Mouse (Mus musculus): Measurements from ENCODE around the gene Brox. TPM values are rescaled to one million over a fixed set of nuclear protein-coding genes. Genes with fewer than 3 reads are reported as not detected.
"Not testable (repeated sequence)": the region's sequence is repeated elsewhere in the genome, so short reads cannot be mapped to it uniquely, and the experiment has no call there.

Gene Brox
- polyA plus RNA-seq, 1 experiment from 2014 or later, result 41.8 TPM

- no peak for ATAC-seq
- WGBS, result 93% methylated on average over 2 of the region's 2 CpGs
- peaks cover 7% of the 10 kb centered on the region for H3K36me3 ChIP-seq (ENCODE audit: control insufficient read depth, insufficient read depth, low read length)
Measured at GRCm38 (mm10) chr1:183315783-183316182, 18.7 kb upstream of the Brox start.

GRCm38 (mm10) chr1:183312076-183312475, 15.0 kb upstream of the Brox start:
- no peak for ATAC-seq
- Histone ChIP-seq H3K27ac (ENCODE audit: low read length) (no peak overlapping the region), H3K9ac (ENCODE audit: low read depth, low read length) (no peak overlapping the region), H3K27me3 (replicated peaks; ENCODE audit: control insufficient read depth, insufficient read depth, low read length) (no peaks in the 10 kb centered on the region), H3K9me3 (ENCODE audit: control insufficient read depth, low read length) (no peaks in the 10 kb centered on the region), H3K4me2 (ENCODE audit: low read depth, low read length) (no peak overlapping the region), H3K4me1 (ENCODE audit: control insufficient read depth, insufficient read depth, low read length) (no peaks in the 10 kb centered on the region), H3K4me3 (ENCODE audit: low read length) (no peak overlapping the region), H3K36me3 (ENCODE audit: control insufficient read depth, insufficient read depth, low read length) (no peaks in the 10 kb centered on the region; the same call in 1 of the 2 replicates)
- 91% methylated on average over 2 of the region's 2 CpGs for WGBS

More at GRCm38 (mm10) chr1:183315783-183316182, 18.7 kb upstream of the Brox start:
- H3K9ac ChIP-seq (ENCODE audit: low read depth, low read length), result no peak overlapping the region
- no peaks in the 10 kb centered on the region for H3K27me3 ChIP-seq (replicated peaks; ENCODE audit: control insufficient read depth, insufficient read depth, low read length)
- H3K4me3 ChIP-seq (ENCODE audit: low read length), result no peak overlapping the region
- no peak overlapping the region for H3K4me2 ChIP-seq (ENCODE audit: low read depth, low read length)
- H3K27ac ChIP-seq (ENCODE audit: low read length), result no peak overlapping the region
- no peaks in the 10 kb centered on the region for H3K4me1 ChIP-seq (ENCODE audit: control insufficient read depth, insufficient read depth, low read length)
- H3K9me3 ChIP-seq (ENCODE audit: control insufficient read depth, low read length), result no peaks in the 10 kb centered on the region

- 88% methylated on average over 2 of the region's 2 CpGs for WGBS
- not testable (repeated sequence) for H3K4me1 ChIP-seq (ENCODE audit: control insufficient read depth, insufficient read depth, low read length); H3K4me3 ChIP-seq (ENCODE audit: low read length); ATAC-seq; H3K27ac ChIP-seq (ENCODE audit: low read length); H3K36me3 ChIP-seq (ENCODE audit: control insufficient read depth, insufficient read depth, low read length); H3K4me2 ChIP-seq (ENCODE audit: low read depth, low read length); H3K27me3 ChIP-seq (replicated peaks; ENCODE audit: control insufficient read depth, insufficient read depth, low read length); H3K9ac ChIP-seq (ENCODE audit: low read depth, low read length); H3K9me3 ChIP-seq (ENCODE audit: control insufficient read depth, low read length)
Measured at GRCm38 (mm10) chr1:183309601-183310000, 12.5 kb upstream of the Brox start.

DNA sequence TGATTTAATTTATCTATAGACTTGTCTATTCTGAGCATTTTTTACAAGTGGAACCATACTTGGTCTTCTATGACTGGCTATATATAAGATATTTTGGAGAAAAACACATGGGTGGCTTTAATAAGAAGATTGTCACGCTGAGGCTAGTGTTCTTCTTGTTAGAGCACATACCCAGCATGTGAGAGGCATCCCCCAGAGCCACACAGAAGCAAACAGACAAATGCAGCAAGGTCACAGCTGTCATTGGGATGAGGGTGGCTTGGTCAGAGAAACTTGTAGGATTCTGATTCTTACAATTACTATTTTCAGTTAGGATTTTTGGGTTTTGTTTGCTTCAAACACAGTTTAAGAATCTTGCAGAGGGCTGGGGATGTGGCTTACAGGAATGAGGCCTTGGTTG, 11.4 kb upstream of the Brox start:
- no peaks in the 10 kb centered on the region for H3K36me3 ChIP-seq (ENCODE audit: control insufficient read depth, insufficient read depth, low read length)

DNA sequence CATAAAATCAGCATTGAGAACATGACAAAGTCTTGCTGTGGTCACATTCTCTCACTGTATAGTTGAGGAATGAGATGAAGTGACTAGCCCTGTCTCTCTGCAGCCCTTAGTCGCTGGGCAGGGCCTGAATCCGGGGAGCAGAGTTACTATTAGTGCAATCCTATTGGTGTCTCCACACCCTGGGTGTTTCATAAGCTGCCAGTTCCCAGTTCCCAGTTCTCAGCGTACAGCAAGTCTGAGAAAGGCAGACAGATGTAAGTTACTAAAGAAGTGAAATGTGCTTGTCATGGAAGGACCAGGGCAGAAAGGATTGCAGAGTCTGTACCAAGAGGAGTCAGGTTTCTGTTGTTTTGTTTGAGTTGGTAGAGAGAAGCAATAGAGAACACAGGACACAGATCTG, 10.5 kb upstream of the Brox start:
- Histone ChIP-seq H3K27ac (ENCODE audit: low read length) (no peak overlapping the region), H3K9me3 (ENCODE audit: control insufficient read depth, low read length) (no peaks in the 10 kb centered on the region), H3K4me1 (ENCODE audit: control insufficient read depth, insufficient read depth, low read length) (no peaks in the 10 kb centered on the region), H3K36me3 (ENCODE audit: control insufficient read depth, insufficient read depth, low read length) (no peaks in the 10 kb centered on the region), H3K9ac (ENCODE audit: low read depth, low read length) (no peak overlapping the region), H3K27me3 (replicated peaks; ENCODE audit: control insufficient read depth, insufficient read depth, low read length) (no peaks in the 10 kb centered on the region), H3K4me2 (ENCODE audit: low read depth, low read length) (no peak overlapping the region), H3K4me3 (ENCODE audit: low read length) (no peak overlapping the region)
- 83% methylated on average over 3 of the region's 3 CpGs for WGBS
- no peak for ATAC-seq

More for the DNA sequence above, 11.4 kb upstream of the Brox start:
- H3K9me3 ChIP-seq (ENCODE audit: control insufficient read depth, low read length), result no peaks in the 10 kb centered on the region
- ATAC-seq, result no peak
- no peak overlapping the region for H3K27ac ChIP-seq (ENCODE audit: low read length)
- no peaks in the 10 kb centered on the region for H3K27me3 ChIP-seq (replicated peaks; ENCODE audit: control insufficient read depth, insufficient read depth, low read length)
- no peaks in the 10 kb centered on the region for H3K4me1 ChIP-seq (ENCODE audit: control insufficient read depth, insufficient read depth, low read length)
- 86% methylated on average over 1 of the region's 1 CpGs for WGBS
- H3K4me3 ChIP-seq (ENCODE audit: low read length), result no peak overlapping the region
- H3K4me2 ChIP-seq (ENCODE audit: low read depth, low read length), result no peak overlapping the region
- no peak overlapping the region for H3K9ac ChIP-seq (ENCODE audit: low read depth, low read length)

- Histone ChIP-seq H3K4me3 (ENCODE audit: low read length) (no peak overlapping the region), H3K27me3 (replicated peaks; ENCODE audit: control insufficient read depth, insufficient read depth, low read length) (no peaks in the 10 kb centered on the region), H3K36me3 (ENCODE audit: control insufficient read depth, insufficient read depth, low read length) (no peaks in the 10 kb centered on the region), H3K4me2 (ENCODE audit: low read depth, low read length) (no peak overlapping the region), H3K9ac (ENCODE audit: low read depth, low read length) (no peak overlapping the region), H3K9me3 (ENCODE audit: control insufficient read depth, low read length) (no peaks in the 10 kb centered on the region), H3K27ac (ENCODE audit: low read length) (no peak overlapping the region), H3K4me1 (ENCODE audit: control insufficient read depth, insufficient read depth, low read length) (no peaks in the 10 kb centered on the region)
- ATAC-seq, result no peak
- 88% methylated on average over 6 of the region's 6 CpGs for WGBS
Measured at GRCm38 (mm10) chr1:183299161-183299560, 2.1 kb upstream of the Brox start.

DNA sequence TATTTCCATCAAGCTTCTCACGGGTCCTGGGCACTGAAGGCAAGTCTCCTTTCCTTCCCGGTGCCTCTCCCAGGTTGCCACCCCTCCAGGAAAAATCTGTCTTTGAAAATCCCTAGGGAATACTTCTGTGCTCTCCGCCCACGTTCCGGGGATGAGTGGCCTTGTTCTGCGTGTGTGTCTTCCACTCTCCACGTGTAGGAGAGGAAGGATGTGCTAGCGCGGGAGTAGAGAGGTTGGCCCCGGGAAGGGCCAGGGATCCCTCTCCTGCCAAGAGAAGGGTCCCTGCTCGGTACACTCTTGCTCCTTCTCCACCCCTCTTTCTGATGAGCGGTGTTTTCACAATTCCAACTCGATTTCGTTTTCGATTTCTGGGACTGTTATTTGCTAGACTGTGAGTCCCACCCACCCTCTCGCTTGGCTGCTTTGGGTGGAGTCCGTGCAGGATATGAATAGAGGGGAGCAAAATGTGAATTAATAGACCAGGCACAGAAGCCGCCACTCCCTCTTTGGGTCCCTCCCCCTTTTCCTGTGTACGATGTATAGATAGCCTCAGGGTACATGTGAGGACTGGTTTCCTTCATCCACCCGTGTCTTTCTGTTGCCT, 919 bp upstream of the Brox start:
- Histone ChIP-seq H3K4me1 (ENCODE audit: control insufficient read depth, insufficient read depth, low read length) (no peaks in the 10 kb centered on the region), H3K4me2 (ENCODE audit: low read depth, low read length) (peak overlapping the region; percentile 54), H3K9ac (ENCODE audit: low read depth, low read length) (peak overlapping the region; percentile 67), H3K27me3 (replicated peaks; ENCODE audit: control insufficient read depth, insufficient read depth, low read length) (no peaks in the 10 kb centered on the region), H3K36me3 (ENCODE audit: control insufficient read depth, insufficient read depth, low read length) (no peaks in the 10 kb centered on the region), H3K27ac (ENCODE audit: low read length) (peak overlapping the region; percentile 32), H3K4me3 (ENCODE audit: low read length) (peak overlapping the region; percentile 56), H3K9me3 (ENCODE audit: control insufficient read depth, low read length) (no peaks in the 10 kb centered on the region)
- peak; percentile 19 for ATAC-seq
- under 1% methylated on average over 20 of the region's 20 CpGs for WGBS

- no peaks in the 10 kb centered on the region for H3K27me3 ChIP-seq (replicated peaks; ENCODE audit: control insufficient read depth, insufficient read depth, low read length)
- under 1% methylated on average over 26 of the region's 30 CpGs for WGBS
- H3K9ac ChIP-seq (ENCODE audit: low read depth, low read length), result peak overlapping the region; percentile 67
- ATAC-seq, result peak; percentile 62; the same call in 1 of the 2 replicates
- H3K4me1 ChIP-seq (ENCODE audit: control insufficient read depth, insufficient read depth, low read length), result no peaks in the 10 kb centered on the region
- H3K4me3 ChIP-seq (ENCODE audit: low read length), result peak overlapping the region; percentile 56
- no peaks in the 10 kb centered on the region for H3K36me3 ChIP-seq (ENCODE audit: control insufficient read depth, insufficient read depth, low read length)
- H3K4me2 ChIP-seq (ENCODE audit: low read depth, low read length), result peak overlapping the region; percentile 54
- no peaks in the 10 kb centered on the region for H3K9me3 ChIP-seq (ENCODE audit: control insufficient read depth, low read length)
- peak overlapping the region; percentile 32 for H3K27ac ChIP-seq (ENCODE audit: low read length)
Measured at GRCm38 (mm10) chr1:183297473-183297885, 410 bp upstream of the Brox start.

DNA sequence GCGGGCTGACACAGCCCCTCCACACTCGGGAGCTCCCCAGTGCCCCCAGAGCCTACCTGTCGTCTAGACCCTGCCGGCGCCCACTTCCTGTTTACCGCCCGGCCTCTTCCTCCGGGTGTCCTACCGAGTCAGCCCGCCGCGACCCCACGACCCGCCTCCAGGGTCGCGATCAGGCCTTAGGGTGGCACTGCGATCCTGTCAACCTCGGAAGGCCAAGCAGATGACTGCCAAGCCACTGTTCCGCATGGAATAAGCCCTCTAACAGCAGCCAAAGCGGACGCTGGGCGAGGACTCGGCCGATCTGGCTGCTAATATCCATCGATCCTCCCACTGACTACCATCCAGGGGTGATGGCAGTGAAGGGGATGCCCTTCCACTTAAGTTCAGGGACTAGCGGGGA, 604 bp downstream of the Brox start, which contains the start of gene Aida:
Gene Aida (plus strand): TSS at position 126 of the 400 bp plus-strand sequence.
- ATAC-seq, result peak; percentile 17
- peak within 1 kb of the TSS; percentile 26 for H3K4me2 ChIP-seq (ENCODE audit: low read depth, low read length)
- H3K27ac ChIP-seq (ENCODE audit: low read length), result peak within 1 kb of the TSS; percentile 32
- WGBS, result 0% methylated on average over 26 of the region's 26 CpGs
- no peaks in the 10 kb centered on the region for H3K9me3 ChIP-seq (ENCODE audit: control insufficient read depth, low read length)
- H3K4me1 ChIP-seq (ENCODE audit: control insufficient read depth, insufficient read depth, low read length), result no peaks in the 10 kb centered on the region
- no peaks in the 10 kb centered on the region for H3K36me3 ChIP-seq (ENCODE audit: control insufficient read depth, insufficient read depth, low read length)
- no peaks in the 10 kb centered on the region for H3K27me3 ChIP-seq (replicated peaks; ENCODE audit: control insufficient read depth, insufficient read depth, low read length)
- peak within 1 kb of the TSS; percentile 67 for H3K9ac ChIP-seq (ENCODE audit: low read depth, low read length)
- H3K4me3 ChIP-seq (ENCODE audit: low read length), result peak within 1 kb of the TSS; percentile 56

GRCm38 (mm10) chr1:183289576-183289975, 7.5 kb downstream of the Brox start:
- no peaks in the 10 kb centered on the region for H3K4me1 ChIP-seq (ENCODE audit: control insufficient read depth, insufficient read depth, low read length)
- 95% methylated on average over 4 of the region's 4 CpGs for WGBS
- H3K9me3 ChIP-seq (ENCODE audit: control insufficient read depth, low read length), result no peaks in the 10 kb centered on the region
- no peaks in the 10 kb centered on the region for H3K27me3 ChIP-seq (replicated peaks; ENCODE audit: control insufficient read depth, insufficient read depth, low read length)
- no peak overlapping the region for H3K4me3 ChIP-seq (ENCODE audit: low read length)
- ATAC-seq, result no peak
- H3K36me3 ChIP-seq (ENCODE audit: control insufficient read depth, insufficient read depth, low read length), result peaks cover 25% of the 10 kb centered on the region
- no peak overlapping the region for H3K4me2 ChIP-seq (ENCODE audit: low read depth, low read length)
- no peak overlapping the region for H3K9ac ChIP-seq (ENCODE audit: low read depth, low read length)
- no peak overlapping the region for H3K27ac ChIP-seq (ENCODE audit: low read length)
